Mouse (Mus musculus) adrenal gland, adult 2 months (tissue): ENCODE measurements at regions not wholly inside any gene's neighbourhood (a gene's known extent, or its start where the extent isn't known, plus 50 kb on each side); places are given as distances from the start of the nearest gene placed in this dataset.

Experiments used
- DNase-seq: peaks from one replicate; pipeline ENCODE4 v3.0.0; 2021
- microRNA-seq, 2 experiments: library from miRNA; unstranded; fragments of <30 nt; microRNA quantifications; one replicate each; pipeline ENCODE4 v1.2.0; 2021

GRCm38 (mm10) chr16:92917356-92917755 is 91.4 kb upstream of the Runx1 start:
- DNase-seq = no peak

DNA sequence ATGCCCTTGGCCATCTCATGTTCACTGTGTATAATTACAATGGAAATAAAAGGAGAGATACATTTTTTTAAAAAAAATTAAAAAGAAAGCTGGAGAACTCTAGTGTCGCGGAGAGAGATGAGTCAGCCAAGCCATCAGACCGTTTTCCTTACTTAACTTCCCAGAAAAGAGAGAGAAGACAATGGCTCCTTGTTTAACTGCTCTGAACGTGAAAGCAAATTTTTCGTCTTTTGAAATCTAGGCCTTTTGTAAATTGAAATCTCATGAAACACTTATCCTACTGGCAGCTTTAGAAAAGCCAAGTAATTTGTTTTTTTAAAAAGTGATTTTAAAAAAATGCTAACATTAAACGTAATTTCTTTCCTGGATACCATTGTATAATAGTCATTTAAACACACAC is 89.7 kb upstream of the Runx1 start:
- no peak for DNase-seq

DNA sequence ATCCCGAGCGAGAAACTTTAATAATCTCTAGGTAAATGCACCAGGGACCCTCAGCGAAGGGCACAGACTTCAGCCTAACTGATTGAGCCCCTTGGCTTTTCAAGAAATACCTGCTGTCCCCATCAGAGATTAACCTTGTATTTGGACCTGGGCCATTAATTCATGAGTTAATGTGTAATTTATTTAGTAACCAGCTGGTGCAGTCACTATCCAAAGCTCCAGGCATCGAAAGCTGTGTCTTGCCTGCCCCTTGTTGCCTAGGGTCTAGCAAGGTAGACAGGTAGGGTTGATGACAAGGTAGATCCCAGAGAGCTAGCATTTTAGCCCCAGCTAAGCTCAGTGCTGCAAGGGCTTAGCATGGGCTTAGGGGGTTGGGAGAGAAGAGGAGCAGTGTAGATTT is 80.9 kb upstream of the Runx1 start:
- DNase-seq = no peak

GRCm38 (mm10) chr16:92905626-92906025 is 79.7 kb upstream of the Runx1 start:
- DNase-seq = peak; percentile 18

GRCm38 (mm10) chr16:92903892-92904473 is 78.0 kb upstream of the Runx1 start:
- DNase-seq = no peak

- DNase-seq = no peak
Observed at GRCm38 (mm10) chr16:92903486-92903885, 77.5 kb upstream of the Runx1 start.

DNA sequence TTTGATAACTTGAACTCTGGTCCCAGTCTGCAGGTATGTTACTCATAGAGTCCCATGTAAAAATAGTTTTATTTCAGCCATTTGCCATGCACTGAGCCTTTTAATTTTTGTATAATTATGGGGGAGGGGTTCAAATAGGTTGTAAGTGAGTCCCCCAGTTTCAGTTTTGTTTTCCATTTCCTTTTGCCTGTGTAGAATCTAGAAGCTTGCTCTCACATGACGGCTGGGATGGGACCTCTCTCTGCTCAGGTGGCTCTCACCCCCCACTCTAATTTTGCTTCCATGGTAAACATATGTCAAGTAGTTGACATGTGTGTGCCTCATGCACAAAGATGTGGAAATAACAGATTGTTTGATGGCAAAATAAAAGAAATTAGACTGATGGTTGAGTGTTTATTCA is 73.8 kb upstream of the Runx1 start:
- no peak for DNase-seq

- DNase-seq = no peak
Observed at GRCm38 (mm10) chr16:92891741-92892140, 65.8 kb upstream of the Runx1 start.

DNA sequence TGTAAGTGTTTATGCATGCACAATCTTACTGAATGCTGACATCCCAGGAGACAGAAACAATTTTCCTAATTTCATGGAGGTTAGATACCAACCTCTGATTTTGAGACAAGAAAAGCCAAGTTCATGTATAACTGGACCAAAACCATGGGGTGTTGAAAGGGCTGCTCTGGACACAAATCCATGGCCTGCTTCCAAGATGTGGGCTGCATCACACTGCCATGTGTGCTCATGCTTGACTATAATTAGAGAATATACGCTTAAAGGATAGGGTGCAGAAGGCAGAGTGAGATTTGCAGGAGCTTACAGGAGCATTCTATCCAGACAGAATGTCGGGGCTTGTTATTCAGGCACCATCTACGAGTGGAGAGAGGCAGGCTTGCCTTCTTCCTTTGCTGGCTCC is 64.8 kb upstream of the Runx1 start:
- no peak for DNase-seq

DNA sequence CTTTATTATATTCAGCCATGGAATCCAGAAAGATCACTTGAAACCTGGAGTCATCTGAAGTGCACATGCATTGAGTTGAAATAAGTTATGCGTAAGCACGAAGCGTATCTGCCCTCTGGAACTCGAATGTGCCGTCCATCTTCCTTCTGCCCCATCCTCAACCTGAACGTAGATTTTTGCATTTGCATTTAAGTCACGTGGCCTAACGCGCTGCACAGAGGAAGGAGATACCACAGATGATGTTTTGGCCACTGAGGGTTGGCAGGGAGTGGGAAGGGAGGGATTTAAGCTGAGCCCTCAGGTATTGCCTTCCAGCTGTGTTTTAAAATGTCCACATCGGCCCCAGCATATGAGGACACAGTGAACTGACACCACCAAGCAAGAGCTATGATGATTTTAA is 63.6 kb upstream of the Runx1 start:
- DNase-seq = no peak

DNA sequence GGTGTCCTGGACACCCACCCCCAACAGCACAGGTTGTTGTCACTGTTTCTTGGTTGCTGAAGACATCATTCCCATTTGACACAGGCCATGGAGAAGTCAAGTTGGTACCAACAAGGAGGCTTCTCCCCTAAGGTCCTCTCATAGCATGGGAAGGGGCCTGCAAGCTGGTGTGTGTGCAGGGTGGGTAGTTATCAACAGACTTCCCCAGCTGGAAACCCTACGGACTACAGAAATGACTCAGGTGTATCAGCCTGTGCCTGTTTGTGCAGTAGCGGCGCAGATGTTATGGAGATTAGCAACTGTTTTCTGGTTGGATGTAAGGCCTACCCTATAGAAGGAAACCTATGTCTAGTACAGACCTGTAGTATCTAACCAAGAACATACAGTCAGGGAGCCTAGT is 60.3 kb upstream of the Runx1 start:
- no peak for DNase-seq

GRCm38 (mm10) chr16:92883821-92884272 is 57.9 kb upstream of the Runx1 start:
- no peak for DNase-seq

DNA sequence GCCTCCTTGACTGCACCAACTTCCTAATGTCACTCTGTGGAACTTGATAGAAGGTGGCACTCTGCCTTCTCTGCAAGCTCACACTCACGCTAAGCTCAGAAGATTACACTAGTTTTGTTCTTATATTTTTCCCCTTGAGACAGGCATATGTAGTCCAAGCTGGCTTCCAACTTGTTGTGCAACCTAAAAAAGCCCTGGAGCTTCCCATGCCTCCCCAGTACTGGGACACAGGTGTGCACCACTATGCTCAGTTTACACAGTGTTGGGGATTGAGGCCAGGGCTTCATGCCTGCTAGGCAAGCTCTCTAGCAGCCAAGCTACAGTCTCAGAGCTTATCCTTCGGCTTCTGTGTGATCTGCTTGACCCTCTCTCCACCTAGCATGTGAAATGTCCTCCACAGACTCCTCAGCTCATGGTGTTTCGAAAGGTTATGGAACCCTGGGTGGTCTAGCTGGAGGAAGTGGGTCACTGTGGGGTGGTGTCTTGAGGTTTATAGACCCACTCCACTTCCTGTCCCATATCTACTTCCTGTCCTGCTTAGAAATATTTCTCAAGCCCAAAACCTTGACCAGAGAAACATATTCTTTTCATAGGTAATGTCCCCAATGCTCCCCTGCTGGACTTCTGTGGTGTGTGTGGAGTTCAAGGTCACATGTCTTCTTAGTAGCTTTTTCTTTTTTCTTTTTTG is 54.6 kb upstream of the Runx1 start:
- no peak for DNase-seq

DNA sequence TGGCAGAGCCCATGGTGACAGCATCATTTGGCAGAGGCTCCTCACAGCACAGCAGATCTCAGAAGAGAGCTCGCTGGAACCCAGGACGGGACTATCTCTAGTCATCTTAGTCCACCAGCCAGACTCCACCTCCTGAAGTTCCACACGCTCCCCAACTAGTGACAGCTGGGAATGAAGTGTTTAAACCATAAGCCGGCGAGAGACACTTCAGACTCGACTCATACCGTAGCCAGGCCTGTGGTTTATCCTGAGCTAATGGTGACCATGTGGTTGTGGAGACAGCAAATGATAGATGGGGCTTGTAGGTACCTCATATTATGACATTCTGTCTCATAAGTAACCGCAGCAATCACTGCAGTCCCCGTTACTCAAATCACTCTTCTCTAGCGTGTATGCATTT is 52.1 kb upstream of the Runx1 start:
- DNase-seq = no peak

Small RNA genes in the stretch of these regions (microRNA-seq; reads per million reads assigned to microRNA genes)
- gene Gm28003 (0 reads per million in 2 experiments), gene Mir802 (0 to 0.83 reads per million in 2 experiments)
